23 mouse cellular contexts compared by ENCODE assay signal in the genomic region with DNA sequence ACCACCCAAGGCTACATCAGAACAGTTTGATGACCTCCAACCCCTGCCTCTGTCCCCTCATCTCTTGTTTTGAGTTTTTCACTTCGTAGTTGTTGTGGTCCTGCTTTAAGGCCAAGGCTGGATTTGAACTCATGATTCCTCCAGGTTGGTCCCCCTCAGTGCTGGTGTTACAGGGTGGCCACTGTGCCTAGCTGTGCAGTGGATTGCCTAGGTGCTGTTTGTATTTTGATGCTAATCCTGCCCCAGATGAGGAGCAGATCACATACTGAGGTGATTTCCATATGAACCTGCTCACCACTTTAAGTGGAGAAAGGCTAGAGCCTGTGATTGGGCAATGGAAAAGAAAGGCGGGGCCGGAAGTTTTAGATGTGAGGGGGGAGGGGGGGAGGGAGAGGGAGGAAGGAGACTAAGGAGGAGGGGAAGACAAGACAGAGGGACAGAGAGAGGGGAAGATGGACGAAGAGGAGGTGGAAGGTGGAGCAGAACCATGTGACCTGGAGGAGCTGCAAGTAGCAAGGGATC. TPM values are rescaled to one million over a fixed set of nuclear protein-coding genes. Genes with fewer than 3 reads are reported as not detected.
DNase-seq lines count a peak whose midpoint lies in the region; ATAC-seq and TF ChIP-seq lines count a peak whose summit lies in the region.
"Not testable (repeated sequence)": the region's sequence is repeated elsewhere in the genome, so short reads cannot be mapped to it uniquely, and the experiment has no call there.
"Had no signal": no experiment of that assay in that cellular context is flagged by ENCODE, and none has a peak within 500 bp of the region (broad histone marks: within the 10 kb centered on the region; RNA-seq: fewer than 3 reads in every experiment).

No protein-coding gene starts in this region.

- dilution Hi-C loops in CH12.LX (cut with MboI; ENCODE audit: extremely low pct_ligation_motif_present, extremely low pct_unique_long_range_greater_than_20kb, low sequenced_read_pairs), result not testable (repeated sequence)

- H3K4me2 ChIP-seq in CH12.LX (ENCODE audit: insufficient read depth, low read depth, poor library complexity, severe bottlenecking), result 0 out of 2 replicates have a peak overlapping the region, but pooled peaks have one; percentile 29
- H3K4me2 ChIP-seq in forebrain, embryonic 11.5 days (ENCODE audit: low read depth, low read length, severe bottlenecking), result not testable (repeated sequence)

- not testable (repeated sequence) for H3K27me3 ChIP-seq in CH12.LX (replicated peaks); ES-Bruce4 (ENCODE audit: control insufficient read depth, insufficient read depth, low read length, poor library complexity, severe bottlenecking); forebrain, embryonic 11.5 days (ENCODE audit: control insufficient read depth, insufficient read depth, low read length); heart, embryonic 10.5 days (ENCODE audit: insufficient read depth, poor library complexity, severe bottlenecking)

- in situ Hi-C loops in CH12.LX (cut with MboI; ENCODE audit: low pct_ligation_motif_present, low pct_unique_long_range_greater_than_20kb, low sequenced_read_pairs); ES-E14 (cut with MboI; ENCODE audit: low sequenced_read_pairs in 2 of 2, unreplicated experiment in 2 of 2): not testable (repeated sequence)

- 34% methylated on average over 4 of the region's 4 CpGs for WGBS in forebrain, embryonic 11.5 days
- 27% methylated on average over 4 of the region's 4 CpGs for WGBS in heart, embryonic 10.5 days

- not testable (repeated sequence) for H3K27ac ChIP-seq in CH12.LX (ENCODE audit: insufficient read depth, low read depth); forebrain, embryonic 11.5 days (ENCODE audit: low read depth, low read length); heart, embryonic 10.5 days
- peak overlapping the region; percentile 23; the same call in 1 of the 2 replicates for H3K27ac ChIP-seq in ES-Bruce4 (ENCODE audit: insufficient read depth, low read length)
- H3K27ac ChIP-seq in ES-E14 (ENCODE audit: insufficient read depth, low read depth, low read length, poor library complexity, severe bottlenecking), result peak overlapping the region; percentile 71

- DNase-seq in CH12.LX (ENCODE audit: extremely low read depth), result peak; percentile 17
- not testable (repeated sequence) for DNase-seq in ES-E14 (ENCODE audit: low read depth, low spot score)
- peak; percentile 59 for DNase-seq in WW6 (ENCODE audit: low read depth, low spot score)
- DNase-seq in forebrain, embryonic 11.5 days (ENCODE audit: low spot score), result peak; percentile 37
- DNase-seq in heart, embryonic 10.5 days (ENCODE audit: low spot score), result peak; percentile 7

- H3K4me3 ChIP-seq in CH12.LX (replicated peaks in 1 of 3; ENCODE audit: low read depth in 2 of 3, low read length in 2 of 3, poor library complexity in 1 of 3) (peak overlapping the region in 1 of 3 experiments; percentile 49), ES-Bruce4 (ENCODE audit: low read depth, low read length) (peak overlapping the region; percentile 75), ES-E14 (ENCODE audit: insufficient read depth in 1 of 2, low read depth in 1 of 2, low read length in 2 of 2, poor library complexity in 1 of 2, severe bottlenecking in 1 of 2) (peak overlapping the region; percentile 71 to 73)
- H3K4me3 ChIP-seq in forebrain, embryonic 11.5 days (ENCODE audit: low read depth, low read length); heart, embryonic 10.5 days: not testable (repeated sequence)

- not testable (repeated sequence) for H3K4me1 ChIP-seq in CH12.LX (ENCODE audit: control insufficient read depth in 1 of 2, insufficient read depth in 2 of 2); ES-Bruce4 (ENCODE audit: control insufficient read depth, insufficient read depth, low read length); ES-E14 (ENCODE audit: control insufficient read depth in 2 of 2, insufficient read depth in 2 of 2, low read length in 2 of 2, poor library complexity in 1 of 2); forebrain, embryonic 11.5 days (replicated peaks; ENCODE audit: control insufficient read depth, insufficient read depth, low read length); heart, embryonic 10.5 days

- TF ChIP-seq POLR2A in CH12.LX (IDR thresholded peaks at IDR 0.05; ENCODE audit: low read depth, low read length), result not testable (repeated sequence)
- peak; percentile 27 for TF ChIP-seq POLR2A in ES-Bruce4 (IDR thresholded peaks at IDR 0.05; ENCODE audit: insufficient read depth, low read length)

- not testable (repeated sequence) for TF ChIP-seq RAD21 in CH12.LX (IDR thresholded peaks at IDR 0.05; ENCODE audit: low read depth, low read length)

- not testable (repeated sequence) for ATAC-seq in forebrain, embryonic 11.5 days (replicated peaks; ENCODE audit: low FRiP score)
- ATAC-seq in megakaryocyte progenitor cell, adult 5-6 weeks (replicated peaks; ENCODE audit: poor library complexity), result 0 out of 2 replicates have a peak, but pooled peaks have one; percentile 11

- not testable (repeated sequence) for H3K9ac ChIP-seq in CH12.LX (ENCODE audit: insufficient read depth, low read depth); forebrain, embryonic 11.5 days (ENCODE audit: low read length)
- H3K9ac ChIP-seq in ES-Bruce4 (ENCODE audit: low read depth, poor library complexity, severe bottlenecking), result 0 out of 2 replicates have a peak overlapping the region, but pooled peaks have one; percentile 38
- peak overlapping the region; percentile 59 for H3K9ac ChIP-seq in ES-E14 (ENCODE audit: insufficient read depth, low read depth, low read length, poor library complexity, severe bottlenecking)

- H3K36me3 ChIP-seq in CH12.LX (replicated peaks in 1 of 2; ENCODE audit: control insufficient read depth in 1 of 2, insufficient read depth in 1 of 2, low read length in 1 of 2); ES-Bruce4 (ENCODE audit: control insufficient read depth, insufficient read depth, low read length, poor library complexity, severe bottlenecking); ES-E14 (ENCODE audit: control insufficient read depth, insufficient read depth, low read length, poor library complexity, severe bottlenecking); forebrain, embryonic 11.5 days (ENCODE audit: control insufficient read depth, insufficient read depth, low read length); heart, embryonic 10.5 days: not testable (repeated sequence)

- not testable (repeated sequence) for TF ChIP-seq CTCF in CH12.LX (conservative IDR thresholded peaks at IDR 0.05 in 1 of 2, IDR thresholded peaks at IDR 0.05 in 1 of 2; ENCODE audit: low read depth in 2 of 2, low read length in 2 of 2); ES-Bruce4 (IDR thresholded peaks at IDR 0.05; ENCODE audit: low read depth, low read length)

- not testable (repeated sequence) for H3K79me2 ChIP-seq in CH12.LX (replicated peaks; ENCODE audit: control insufficient read depth, extremely low read depth, insufficient read depth, poor library complexity, severe bottlenecking)

- not testable (repeated sequence) for TF ChIP-seq EP300 in CH12.LX (IDR thresholded peaks at IDR 0.05; ENCODE audit: low read length); ES-Bruce4 (IDR thresholded peaks at IDR 0.05; ENCODE audit: insufficient read depth, low read depth, low read length)

- H3K9me3 ChIP-seq in CH12.LX (replicated peaks; ENCODE audit: low read length); ES-E14 (ENCODE audit: control insufficient read depth, insufficient read depth, low read depth, low read length); forebrain, embryonic 11.5 days (ENCODE audit: control insufficient read depth, low read length); heart, embryonic 10.5 days: not testable (repeated sequence)
- peaks cover 14% of the 10 kb centered on the region for H3K9me3 ChIP-seq in ES-Bruce4 (replicated peaks; ENCODE audit: control insufficient read depth, insufficient read depth, low read length, poor library complexity, severe bottlenecking)

RNA-seq across cellular contexts. Expression of a gene that starts 0.9 kb away (rescaled TPM):
- total RNA-seq in CH12.LX (2012; rRNA removed) (0.17 TPM in 1 of 2 replicates, not detected in the other), CH12.LX (2014; rRNA removed) (0.19 TPM in 1 of 2 replicates, not detected in the other), ES-E14 (2012; rRNA removed) (9.1 and 9.6 TPM in 2 replicates)
- polyA plus RNA-seq in CH12.LX (2012; ENCODE audit: insufficient read length, low read depth) (not detected in 2 replicates), ES-Bruce4 (2011; ENCODE audit: insufficient read depth, insufficient read length, low read depth, missing spikeins) (0.97 and 1.5 TPM in 2 replicates)
- not detected in 2 replicates for polyA plus RNA-seq in forebrain, embryonic 11.5 days (2014; fragmentation: Nextera tagmentation; extraction: Ambion mirVana)
- polyA plus RNA-seq in heart, embryonic 10.5 days (2016; fragmentation: Nextera tagmentation; extraction: Ambion mirVana), result not detected in 2 replicates
- 0.54 and 1.6 TPM in 2 replicates for total RNA-seq in megakaryocyte progenitor cell, adult 5-6 weeks (2015)
- total RNA-seq in megakaryocyte progenitor cell, adult 5-6 weeks (2017), result 0.91 and 2.4 TPM in 2 replicates
- total RNA-seq: adrenal gland, postnatal 14 days; MEL had no signal
- polyA plus RNA-seq: embryonic facial prominence, embryonic 10.5 days; forebrain, embryonic 12.5 days; forebrain, embryonic 14.5 days; forebrain, embryonic 16.5 days had no signal

RNA-seq across cellular contexts. Expression of a gene that starts 19.0 kb away (rescaled TPM):
- total RNA-seq in CH12.LX (2012; rRNA removed) (2.6 and 2.7 TPM in 2 replicates), CH12.LX (2014; rRNA removed) (1.6 and 1.7 TPM in 2 replicates), ES-E14 (2012; rRNA removed) (7.8 and 10.7 TPM in 2 replicates)
- polyA plus RNA-seq in CH12.LX (2012; ENCODE audit: insufficient read length, low read depth) (1.1 and 1.3 TPM in 2 replicates), ES-Bruce4 (2011; ENCODE audit: insufficient read depth, insufficient read length, low read depth, missing spikeins) (2.3 TPM in 1 of 2 replicates, not detected in the other)
- 0.35 and 0.60 TPM in 2 replicates for polyA plus RNA-seq in forebrain, embryonic 11.5 days (2014; fragmentation: Nextera tagmentation; extraction: Ambion mirVana)
- polyA plus RNA-seq in heart, embryonic 10.5 days (2016; fragmentation: Nextera tagmentation; extraction: Ambion mirVana), result 0.26 and 0.38 TPM in 2 replicates
- 9.6 and 12.0 TPM in 2 replicates for total RNA-seq in megakaryocyte progenitor cell, adult 5-6 weeks (2015)
- 11.3 and 12.0 TPM in 2 replicates for total RNA-seq in megakaryocyte progenitor cell, adult 5-6 weeks (2017)

RNA-seq across cellular contexts. Expression of a gene that starts 26.0 kb away (rescaled TPM):
- not detected in 2 replicates for total RNA-seq in CH12.LX (2012; rRNA removed)
- total RNA-seq in CH12.LX (2014; rRNA removed), result not detected in 2 replicates
- polyA plus RNA-seq in CH12.LX (2012; ENCODE audit: insufficient read length, low read depth), result not detected in 2 replicates
- 0.35 and 0.45 TPM in 2 replicates for polyA plus RNA-seq in ES-Bruce4 (2011; ENCODE audit: insufficient read depth, insufficient read length, low read depth, missing spikeins)
- total RNA-seq in ES-E14 (2012; rRNA removed), result 0.63 and 1.2 TPM in 2 replicates
- not detected in 2 replicates for polyA plus RNA-seq in forebrain, embryonic 11.5 days (2014; fragmentation: Nextera tagmentation; extraction: Ambion mirVana)
- polyA plus RNA-seq in heart, embryonic 10.5 days (2016; fragmentation: Nextera tagmentation; extraction: Ambion mirVana), result not detected in 2 replicates
- total RNA-seq in megakaryocyte progenitor cell, adult 5-6 weeks (2015), result not detected in 2 replicates
- not detected in 2 replicates for total RNA-seq in megakaryocyte progenitor cell, adult 5-6 weeks (2017)
- total RNA-seq: adrenal gland, adult 18-20 months; adrenal gland, adult 8-10 months; adrenal gland, postnatal 14 days; adrenal gland, postnatal 36 days; MEL had no signal
- polyA plus RNA-seq: CD4-positive, CD25-positive, alpha-beta regulatory T cell, adult 4 months; cerebellum, adult 2 months; cortical plate, adult 2 months; embryonic facial prominence, embryonic 10.5 days; embryonic facial prominence, embryonic 12.5 days; embryonic facial prominence, embryonic 14.5 days; forebrain, embryonic 12.5 days; forebrain, embryonic 16.5 days had no signal

RNA-seq across cellular contexts. Expression of a gene that starts 27.1 kb away (rescaled TPM):
- total RNA-seq in CH12.LX (2012; rRNA removed) (not detected in 2 replicates), CH12.LX (2014; rRNA removed) (not detected in 2 replicates), ES-E14 (2012; rRNA removed) (not detected in 2 replicates)
- polyA plus RNA-seq in CH12.LX (2012; ENCODE audit: insufficient read length, low read depth) (not detected in 2 replicates), ES-Bruce4 (2011; ENCODE audit: insufficient read depth, insufficient read length, low read depth, missing spikeins) (not detected in 2 replicates)
- not detected in 2 replicates for polyA plus RNA-seq in forebrain, embryonic 11.5 days (2014; fragmentation: Nextera tagmentation; extraction: Ambion mirVana)
- not detected in 2 replicates for polyA plus RNA-seq in heart, embryonic 10.5 days (2016; fragmentation: Nextera tagmentation; extraction: Ambion mirVana)
- not detected in 2 replicates for total RNA-seq in megakaryocyte progenitor cell, adult 5-6 weeks (2015)
- total RNA-seq in megakaryocyte progenitor cell, adult 5-6 weeks (2017), result not detected in 2 replicates
- total RNA-seq: adrenal gland, adult 18-20 months; adrenal gland, adult 8-10 months; adrenal gland, postnatal 14 days; adrenal gland, postnatal 36 days; MEL had no signal
- polyA plus RNA-seq: activated CD4-positive, CD25-positive, alpha-beta regulatory T cell, adult 4 months; CD4-positive, CD25-positive, alpha-beta regulatory T cell, adult 4 months; cerebellum, adult 2 months; cortical plate, adult 2 months; embryonic facial prominence, embryonic 10.5 days; embryonic facial prominence, embryonic 12.5 days; embryonic facial prominence, embryonic 14.5 days; forebrain, embryonic 12.5 days; forebrain, embryonic 14.5 days; forebrain, embryonic 16.5 days; frontal cortex, adult 2 months had no signal

RNA-seq across cellular contexts. Expression of a gene that starts 41.2 kb away (rescaled TPM):
- total RNA-seq in CH12.LX (2012; rRNA removed), result not detected in 2 replicates
- total RNA-seq in CH12.LX (2014; rRNA removed), result not detected in 2 replicates
- polyA plus RNA-seq in CH12.LX (2012; ENCODE audit: insufficient read length, low read depth), result not detected in 2 replicates
- polyA plus RNA-seq in ES-Bruce4 (2011; ENCODE audit: insufficient read depth, insufficient read length, low read depth, missing spikeins), result not detected in 2 replicates
- total RNA-seq in ES-E14 (2012; rRNA removed), result 0.45 and 1.1 TPM in 2 replicates
- polyA plus RNA-seq in forebrain, embryonic 11.5 days (2014; fragmentation: Nextera tagmentation; extraction: Ambion mirVana), result not detected in 2 replicates
- polyA plus RNA-seq in heart, embryonic 10.5 days (2016; fragmentation: Nextera tagmentation; extraction: Ambion mirVana), result not detected in 2 replicates
- not detected in 2 replicates for total RNA-seq in megakaryocyte progenitor cell, adult 5-6 weeks (2015)
- not detected in 2 replicates for total RNA-seq in megakaryocyte progenitor cell, adult 5-6 weeks (2017)
- total RNA-seq: adrenal gland, adult 18-20 months; adrenal gland, adult 8-10 months; adrenal gland, postnatal 14 days; adrenal gland, postnatal 36 days; MEL had no signal
- polyA plus RNA-seq: activated CD4-positive, CD25-positive, alpha-beta regulatory T cell, adult 4 months; CD4-positive, CD25-positive, alpha-beta regulatory T cell, adult 4 months; cerebellum, adult 2 months; cortical plate, adult 2 months; embryonic facial prominence, embryonic 10.5 days; embryonic facial prominence, embryonic 12.5 days; forebrain, embryonic 12.5 days; forebrain, embryonic 14.5 days; forebrain, embryonic 16.5 days; frontal cortex, adult 2 months had no signal
